Mouse (Mus musculus) lung, postnatal 0 days (tissue): Measurements from ENCODE around the gene Smtnl2. TPM values are rescaled to one million over a fixed set of nuclear protein-coding genes. Genes with fewer than 3 reads are reported as not detected.

ENCODE experiments used
- ATAC-seq: fragments of 200-750 bp; cut with Nextera tagmentation; 2 replicates; pipeline ENCODE4 v1.8.0; 2017; ENCODE audit warnings: moderate library complexity
- DNase-seq: peaks from one replicate; pipeline ENCODE4 v3.0.0-alpha.2; 2016; ENCODE audit warnings: low spot score
- H3K27ac ChIP-seq: fragments of 300-500 bp; sonication (generic); 2 replicates; pipeline ENCODE4 v1.5.1; 2014; ENCODE audit warnings: antibody characterized with exemption, mild to moderate bottlenecking, low read length, mixed read lengths
- H3K27me3 ChIP-seq: fragments of 300-500 bp; sonication (generic); replicated peaks from 2 replicates; pipeline ENCODE4 v1.6.1; 2014; ENCODE audit warnings: low read length, mixed read lengths; ENCODE audit not compliant: insufficient read depth
- H3K36me3 ChIP-seq: fragments of 300-500 bp; sonication (generic); 2 replicates; pipeline ENCODE4 v1.6.1; 2014; ENCODE audit warnings: low read length, mixed read lengths; ENCODE audit not compliant: insufficient read depth
- H3K4me1 ChIP-seq: fragments of 300-500 bp; sonication (generic); 2 replicates; pipeline ENCODE4 v1.6.1; 2014; ENCODE audit warnings: antibody characterized with exemption, low read depth, low read length, mixed read lengths; ENCODE audit not compliant: insufficient read depth
- H3K4me2 ChIP-seq: fragments of 300-500 bp; sonication (generic); replicated peaks from 2 replicates; pipeline ENCODE4 v1.6.1; 2014; ENCODE audit warnings: low read depth, mild to moderate bottlenecking, low read length, moderate library complexity, mixed read lengths
- H3K4me3 ChIP-seq: fragments of 300-500 bp; sonication (generic); 2 replicates; pipeline ENCODE4 v1.5.1; 2014; ENCODE audit warnings: low read depth, low read length
- H3K9ac ChIP-seq: fragments of 300-500 bp; sonication (generic); replicated peaks from 2 replicates; pipeline ENCODE4 v1.6.1; 2014; ENCODE audit warnings: low read depth, mild to moderate bottlenecking
- H3K9me3 ChIP-seq: fragments of 300-500 bp; sonication (generic); 2 replicates; pipeline ENCODE4 v1.6.1; 2016; ENCODE audit warnings: low read length, mixed read lengths
- CTCF ChIP-seq: IDR thresholded peaks from 2 replicates; pipeline ENCODE4 v1.5.1; 2016; ENCODE audit warnings: antibody characterized with exemption, mild to moderate bottlenecking
- EP300 ChIP-seq: IDR thresholded peaks from 2 replicates; pipeline ENCODE4 v1.6.1; 2016; ENCODE audit warnings: antibody characterized with exemption, mild to moderate bottlenecking, control low read depth
- WGBS: fragments of 180-500 bp; shearing (Covaris S2); extraction: QIAGEN DNeasy Blood & Tissue Kit; methylation state at CpG from one replicate; pipeline ENCODE4 v1.1.7; 2014; 5-methylcytosine and 5-hydroxymethylcytosine counted together
- polyA plus RNA-seq: library from polyadenylated mRNA; unstranded; fragments of >200 nt; fragmentation: Nextera tagmentation; extraction: Ambion mirVana; gene quantifications from 2 replicates; pipeline ENCODE4 v1.2.1, GENCODE M21; 2015

Gene Smtnl2
- 108 TPM in 2 replicates for polyA plus RNA-seq

GRCm38 (mm10) chr11:72411093-72411921 is at the start of gene Smtnl2:
Smtnl2 (minus strand) TSS chr11:72411713.
- Histone ChIP-seq H3K4me1 (peaks cover 25% of the 10 kb centered on the region; the same call in 1 of the 2 replicates), H3K4me3 (peak within 1 kb of the TSS; percentile 65), H3K9ac (peak within 1 kb of the TSS; percentile 74), H3K27ac (peak within 1 kb of the TSS; percentile 81), H3K9me3 (no peaks in the 10 kb centered on the region), H3K4me2 (peak within 1 kb of the TSS; percentile 91), H3K27me3 (no peaks in the 10 kb centered on the region), H3K36me3 (no peaks in the 10 kb centered on the region)
- DNase-seq (peak; percentile 96), ATAC-seq (peak; percentile 95)
- TF ChIP-seq EP300 (no peak), CTCF (peak; percentile 64)
- under 1% methylated on average over 71 of the region's 86 CpGs for WGBS

DNA sequence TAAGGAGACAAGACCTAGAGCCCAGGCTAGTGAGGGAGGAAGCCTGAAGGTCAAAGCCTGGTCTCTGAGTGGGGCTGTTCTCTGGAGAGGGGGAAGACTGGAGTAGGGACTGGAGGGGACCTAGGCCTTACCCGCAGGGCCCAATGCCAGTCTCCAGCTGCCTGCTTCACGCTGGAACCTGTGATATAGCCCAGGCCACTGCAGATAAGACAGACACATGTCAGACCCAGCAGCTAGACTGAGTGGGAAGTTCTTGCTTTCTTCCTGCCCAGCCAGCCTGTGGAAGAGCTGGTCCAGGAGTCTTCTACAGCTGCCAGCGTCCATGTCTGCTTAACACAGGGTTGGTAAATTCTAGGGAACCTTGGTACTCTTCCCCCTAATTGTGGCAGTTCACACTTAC is 47.0 kb upstream of the Smtnl2 start:
- TF ChIP-seq EP300 (no peak), CTCF (no peak)
- Histone ChIP-seq H3K4me3 (no peak overlapping the region), H3K4me1 (0 out of 2 replicates have a peak, but pooled peaks cover 7% of the 10 kb centered on the region), H3K27me3 (no peaks in the 10 kb centered on the region), H3K27ac (peak overlapping the region; percentile 72), H3K9ac (no peak overlapping the region), H3K36me3 (0 out of 2 replicates have a peak, but pooled peaks cover under 1% of the 10 kb centered on the region), H3K4me2 (peak overlapping the region; percentile 27; the same call in 1 of the 2 replicates), H3K9me3 (no peaks in the 10 kb centered on the region)
- no peak for DNase-seq
- no peak; the same call in 1 of the 2 replicates for ATAC-seq
- WGBS: 47% methylated on average over 3 of the region's 3 CpGs

GRCm38 (mm10) chr11:72457995-72458496 is 46.5 kb upstream of the Smtnl2 start:
- 32% methylated on average over 12 of the region's 12 CpGs for WGBS

DNA sequence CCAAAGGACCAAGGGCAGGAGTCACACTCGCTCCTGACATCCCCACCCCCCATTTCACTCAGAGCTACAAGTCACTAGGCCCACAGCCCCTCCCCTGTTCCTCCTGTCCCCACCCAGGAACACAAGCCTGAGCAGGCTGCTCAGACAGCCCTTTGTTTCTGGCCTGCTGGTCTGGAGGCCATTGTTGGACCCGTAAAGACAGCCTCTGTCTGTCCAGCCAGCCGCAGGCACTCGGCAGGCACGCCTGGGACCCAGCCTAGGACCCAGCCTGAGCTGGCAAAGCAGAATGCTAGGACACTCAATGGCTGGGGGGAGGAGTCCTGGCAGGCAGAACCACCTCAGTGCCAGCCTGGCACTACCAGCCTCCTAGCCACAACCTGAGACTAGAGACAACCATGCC is 44.2 kb upstream of the Smtnl2 start:
- H3K27ac ChIP-seq: no peak overlapping the region
- 0 out of 2 replicates have a peak, but pooled peaks cover 4% of the 10 kb centered on the region for H3K4me1 ChIP-seq
- H3K4me2 ChIP-seq: no peak overlapping the region
- H3K9me3 ChIP-seq: no peaks in the 10 kb centered on the region
- H3K27me3 ChIP-seq: no peaks in the 10 kb centered on the region
- no peak overlapping the region for H3K9ac ChIP-seq
- DNase-seq: no peak
- H3K36me3 ChIP-seq: peaks cover 14% of the 10 kb centered on the region
- no peak for ATAC-seq
- WGBS: 41% methylated on average over 5 of the region's 5 CpGs
- H3K4me3 ChIP-seq: no peak overlapping the region
- TF ChIP-seq EP300 (no peak), CTCF (no peak)

More at GRCm38 (mm10) chr11:72457995-72458496, 46.5 kb upstream of the Smtnl2 start:
- TF ChIP-seq EP300 (peak; percentile 95), CTCF (no peak)
- Histone ChIP-seq H3K9me3 (no peaks in the 10 kb centered on the region), H3K9ac (no peak overlapping the region), H3K27me3 (no peaks in the 10 kb centered on the region), H3K4me2 (0 out of 2 replicates have a peak overlapping the region, but pooled peaks have one; percentile 27), H3K27ac (peak overlapping the region; percentile 72), H3K4me3 (no peak overlapping the region), H3K4me1 (0 out of 2 replicates have a peak, but pooled peaks cover 7% of the 10 kb centered on the region), H3K36me3 (peaks cover 5% of the 10 kb centered on the region; the same call in 1 of the 2 replicates)
- peak; percentile 74 for DNase-seq
- peak; percentile 93 for ATAC-seq

- H3K4me2 ChIP-seq: no peak overlapping the region
- WGBS: 53% methylated on average over 15 of the region's 15 CpGs
- no peak for DNase-seq
- TF ChIP-seq EP300 (no peak), CTCF (no peak)
- no peak for ATAC-seq
- H3K27ac ChIP-seq: no peak overlapping the region
- no peak overlapping the region for H3K9ac ChIP-seq
- 0 out of 2 replicates have a peak, but pooled peaks cover under 1% of the 10 kb centered on the region for H3K4me1 ChIP-seq
- no peaks in the 10 kb centered on the region for H3K9me3 ChIP-seq
- H3K4me3 ChIP-seq: no peak overlapping the region
- H3K27me3 ChIP-seq: no peaks in the 10 kb centered on the region
- peaks cover 27% of the 10 kb centered on the region for H3K36me3 ChIP-seq
Measured at GRCm38 (mm10) chr11:72453105-72453953, 41.8 kb upstream of the Smtnl2 start.
